Comparison of ENCODE assay signal across 19 mouse cellular contexts in the genomic region with DNA sequence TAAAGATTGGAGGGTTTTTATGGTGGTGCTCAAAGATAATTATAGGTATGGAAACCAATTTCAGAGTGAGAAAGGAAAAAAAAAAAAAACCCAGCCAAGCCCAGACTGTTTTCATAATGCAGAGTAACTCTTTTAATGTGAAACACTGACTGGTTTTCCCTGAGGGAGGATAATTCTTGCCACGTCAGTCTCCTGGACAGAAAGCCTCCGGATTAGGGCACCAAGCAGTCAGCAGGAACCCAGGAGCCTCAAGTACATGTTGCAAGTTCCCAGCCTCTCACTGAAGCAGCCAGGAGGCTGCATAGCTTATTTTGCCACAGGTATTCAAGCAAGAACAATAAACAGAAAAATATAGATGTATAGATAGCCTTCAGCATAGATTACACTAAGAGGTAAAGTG.
DNase-seq lines count a peak whose midpoint lies in the region; ATAC-seq lines count a peak whose summit lies in the region.
"Had no signal": no experiment of that assay in that cellular context is flagged by ENCODE, and none has a peak within 500 bp of the region (broad histone marks: within the 10 kb centered on the region; RNA-seq: fewer than 3 reads in every experiment).

No protein-coding gene starts in this region.

- 0 out of 2 replicates have a peak, but pooled peaks have one; percentile 34 for ATAC-seq in forebrain, embryonic 14.5 days
- ATAC-seq in forebrain, embryonic 11.5 days (replicated peaks; ENCODE audit: low FRiP score), result no peak
- no peak for ATAC-seq in midbrain, embryonic 13.5 days
- no peak for ATAC-seq in midbrain, embryonic 11.5 days (ENCODE audit: low FRiP score)
- 0 out of 2 replicates have a peak, but pooled peaks have one; percentile 15 for ATAC-seq in embryonic facial prominence, embryonic 14.5 days (ENCODE audit: low read depth)

- H3K4me2 ChIP-seq in forebrain, embryonic 14.5 days (ENCODE audit: low read length), result no peak overlapping the region
- no peak overlapping the region for H3K4me2 ChIP-seq in forebrain, embryonic 11.5 days (ENCODE audit: low read depth, low read length, severe bottlenecking)
- H3K4me2 ChIP-seq in midbrain, embryonic 13.5 days (replicated peaks), result peak overlapping the region; percentile 22
- no peak overlapping the region for H3K4me2 ChIP-seq in midbrain, embryonic 11.5 days
- H3K4me2 ChIP-seq in embryonic facial prominence, embryonic 14.5 days (ENCODE audit: low read depth, low read length), result peak overlapping the region; percentile 16; the same call in 1 of the 2 replicates
- H3K4me2 ChIP-seq: hindbrain, embryonic 12.5 days; liver, embryonic 11.5 days had no signal

- no peak overlapping the region for H3K27ac ChIP-seq in forebrain, embryonic 14.5 days (ENCODE audit: low read depth, low read length)
- H3K27ac ChIP-seq in forebrain, embryonic 11.5 days (ENCODE audit: low read depth, low read length), result no peak overlapping the region
- peak overlapping the region; percentile 47 for H3K27ac ChIP-seq in midbrain, embryonic 13.5 days
- no peak overlapping the region for H3K27ac ChIP-seq in midbrain, embryonic 11.5 days (ENCODE audit: low read depth, low read length)
- H3K27ac ChIP-seq in embryonic facial prominence, embryonic 14.5 days (replicated peaks; ENCODE audit: low read depth, low read length), result no peak overlapping the region
- H3K27ac ChIP-seq: heart, embryonic 10.5 days had no signal

- H3K9me3 ChIP-seq in forebrain, embryonic 14.5 days (replicated peaks; ENCODE audit: control insufficient read depth, low read length), result no peaks in the 10 kb centered on the region
- no peaks in the 10 kb centered on the region for H3K9me3 ChIP-seq in forebrain, embryonic 11.5 days (ENCODE audit: control insufficient read depth, low read length)
- no peaks in the 10 kb centered on the region for H3K9me3 ChIP-seq in midbrain, embryonic 13.5 days
- no peaks in the 10 kb centered on the region for H3K9me3 ChIP-seq in midbrain, embryonic 11.5 days (ENCODE audit: control insufficient read depth, low read length)
- H3K9me3 ChIP-seq in embryonic facial prominence, embryonic 14.5 days (ENCODE audit: control insufficient read depth, low read length), result no peaks in the 10 kb centered on the region
- H3K9me3 ChIP-seq: heart, embryonic 10.5 days; hindbrain, embryonic 12.5 days had no signal

- H3K4me3 ChIP-seq in forebrain, embryonic 14.5 days (ENCODE audit: low read depth, low read length), result no peak overlapping the region
- no peak overlapping the region for H3K4me3 ChIP-seq in forebrain, embryonic 11.5 days (ENCODE audit: low read depth, low read length)
- H3K4me3 ChIP-seq in midbrain, embryonic 13.5 days (replicated peaks), result no peak overlapping the region
- H3K4me3 ChIP-seq in midbrain, embryonic 11.5 days (ENCODE audit: low read depth, low read length), result no peak overlapping the region
- H3K4me3 ChIP-seq in embryonic facial prominence, embryonic 14.5 days (ENCODE audit: low read depth, low read length), result no peak overlapping the region
- H3K4me3 ChIP-seq: erythroblast, embryonic 14.5 days; heart, embryonic 10.5 days; hindbrain, embryonic 12.5 days had no signal

- no peaks in the 10 kb centered on the region for H3K27me3 ChIP-seq in forebrain, embryonic 14.5 days (replicated peaks; ENCODE audit: control insufficient read depth, insufficient read depth, low read length)
- no peaks in the 10 kb centered on the region for H3K27me3 ChIP-seq in forebrain, embryonic 11.5 days (ENCODE audit: control insufficient read depth, insufficient read depth, low read length)
- H3K27me3 ChIP-seq in midbrain, embryonic 13.5 days, result no peaks in the 10 kb centered on the region
- no peaks in the 10 kb centered on the region for H3K27me3 ChIP-seq in midbrain, embryonic 11.5 days (ENCODE audit: control insufficient read depth, insufficient read depth, low read length)
- no peaks in the 10 kb centered on the region for H3K27me3 ChIP-seq in embryonic facial prominence, embryonic 14.5 days (replicated peaks; ENCODE audit: control insufficient read depth, insufficient read depth, low read length)
- H3K27me3 ChIP-seq: hindbrain, embryonic 12.5 days had no signal

- WGBS in forebrain, embryonic 14.5 days, result 21% methylated on average over 2 of the region's 2 CpGs
- WGBS in forebrain, embryonic 11.5 days, result 47% methylated on average over 2 of the region's 2 CpGs
- WGBS in midbrain, embryonic 13.5 days, result 20% methylated on average over 2 of the region's 2 CpGs
- 28% methylated on average over 2 of the region's 2 CpGs for WGBS in midbrain, embryonic 11.5 days
- WGBS in embryonic facial prominence, embryonic 14.5 days, result 13% methylated on average over 2 of the region's 2 CpGs

- no peaks in the 10 kb centered on the region for H3K36me3 ChIP-seq in forebrain, embryonic 14.5 days (ENCODE audit: control insufficient read depth, insufficient read depth, low read length)
- H3K36me3 ChIP-seq in forebrain, embryonic 11.5 days (ENCODE audit: control insufficient read depth, insufficient read depth, low read length), result no peaks in the 10 kb centered on the region
- no peaks in the 10 kb centered on the region for H3K36me3 ChIP-seq in midbrain, embryonic 13.5 days
- H3K36me3 ChIP-seq in midbrain, embryonic 11.5 days (ENCODE audit: control insufficient read depth, insufficient read depth, low read length), result no peaks in the 10 kb centered on the region
- no peaks in the 10 kb centered on the region for H3K36me3 ChIP-seq in embryonic facial prominence, embryonic 14.5 days (ENCODE audit: control insufficient read depth, insufficient read depth, low read length)
- H3K36me3 ChIP-seq: heart, embryonic 10.5 days; hindbrain, embryonic 12.5 days had no signal

- no peak for DNase-seq in forebrain, embryonic 14.5 days (ENCODE audit: low spot score)
- no peak for DNase-seq in forebrain, embryonic 11.5 days (ENCODE audit: low spot score)
- DNase-seq in midbrain, embryonic 11.5 days (ENCODE audit: low spot score, missing footprints), result no peak
- DNase-seq in embryonic facial prominence, embryonic 14.5 days (ENCODE audit: low spot score), result peak; percentile 70
- peak; percentile 16 for DNase-seq in retina, embryonic 14.5 days (ENCODE audit: low spot score)
- no peak for DNase-seq in ovary, postnatal 14 days (ENCODE audit: low spot score)
- no peak for DNase-seq in gastrocnemius, adult 8-10 months (ENCODE audit: low spot score in 2 of 2)
- DNase-seq: adrenal gland, adult 2 months; cerebellum, adult 2 months; kidney, adult 8-10 months; kidney, postnatal 25 days; lung, adult 2 months; lung, postnatal 36 days; right cerebral cortex, adult 18-20 months had no signal

- no peak overlapping the region for H3K9ac ChIP-seq in forebrain, embryonic 14.5 days (ENCODE audit: low read length)
- no peak overlapping the region for H3K9ac ChIP-seq in forebrain, embryonic 11.5 days (ENCODE audit: low read length)
- H3K9ac ChIP-seq in midbrain, embryonic 13.5 days (replicated peaks), result no peak overlapping the region
- no peak overlapping the region for H3K9ac ChIP-seq in midbrain, embryonic 11.5 days (ENCODE audit: low read length)
- H3K9ac ChIP-seq in embryonic facial prominence, embryonic 14.5 days (ENCODE audit: low read depth, low read length), result no peak overlapping the region
- H3K9ac ChIP-seq: hindbrain, embryonic 12.5 days had no signal

- 0 out of 2 replicates have a peak, but pooled peaks cover 2% of the 10 kb centered on the region for H3K4me1 ChIP-seq in forebrain, embryonic 14.5 days (ENCODE audit: control insufficient read depth, insufficient read depth, low read length)
- no peaks in the 10 kb centered on the region for H3K4me1 ChIP-seq in forebrain, embryonic 11.5 days (replicated peaks; ENCODE audit: control insufficient read depth, insufficient read depth, low read length)
- H3K4me1 ChIP-seq in midbrain, embryonic 13.5 days (replicated peaks), result peaks cover 14% of the 10 kb centered on the region
- H3K4me1 ChIP-seq in midbrain, embryonic 11.5 days (ENCODE audit: control insufficient read depth, insufficient read depth, low read length), result no peaks in the 10 kb centered on the region
- peaks cover 4% of the 10 kb centered on the region; the same call in 1 of the 2 replicates for H3K4me1 ChIP-seq in embryonic facial prominence, embryonic 14.5 days (ENCODE audit: control insufficient read depth, insufficient read depth, low read length)
- H3K4me1 ChIP-seq: hindbrain, embryonic 12.5 days had no signal

Comparison
In these comparisons a context has a peak if more than half of its experiments do, and no peak if none do; other contexts are left out.
1. ATAC-seq: peak in forebrain, embryonic 14.5 days (single experiment) and embryonic facial prominence, embryonic 14.5 days (single experiment); none in forebrain, embryonic 11.5 days (single experiment), midbrain, embryonic 13.5 days (single experiment) and midbrain, embryonic 11.5 days (single experiment).
2. H3K4me2 ChIP-seq: peak in midbrain, embryonic 13.5 days (single experiment) and embryonic facial prominence, embryonic 14.5 days (single experiment); none in forebrain, embryonic 14.5 days (single experiment), forebrain, embryonic 11.5 days (single experiment) and midbrain, embryonic 11.5 days (single experiment).
3. DNase-seq: peak in embryonic facial prominence, embryonic 14.5 days (single experiment) and retina, embryonic 14.5 days (single experiment); none in forebrain, embryonic 14.5 days (single experiment), forebrain, embryonic 11.5 days (single experiment), midbrain, embryonic 11.5 days (single experiment), ovary, postnatal 14 days (single experiment) and gastrocnemius, adult 8-10 months (0 of 2).